Mouse (Mus musculus) stomach, postnatal 0 days (tissue): ENCODE measurements around the gene Olfr325. TPM values are rescaled to one million over a fixed set of nuclear protein-coding genes. Genes with fewer than 3 reads are reported as not detected.

Source experiments
- ATAC-seq: fragments of 200-750 bp; cut with Nextera tagmentation; 2 replicates; pipeline ENCODE4 v1.8.0; 2017; ENCODE audit not compliant: low FRiP score, low TSS enrichment
- DNase-seq: peaks from one replicate; pipeline ENCODE4 v3.0.0-alpha.2; 2016; ENCODE audit warnings: low spot score
- H3K27ac ChIP-seq: fragments of 300-500 bp; sonication (generic); replicated peaks from 2 replicates; pipeline ENCODE4 v1.5.1; 2014; ENCODE audit warnings: mild to moderate bottlenecking, control low read depth
- H3K27me3 ChIP-seq: fragments of 300-500 bp; sonication (generic); 2 replicates; pipeline ENCODE4 v1.6.1; 2014; ENCODE audit warnings: low read length; ENCODE audit not compliant: control insufficient read depth, insufficient read depth
- H3K36me3 ChIP-seq: fragments of 300-500 bp; sonication (generic); 2 replicates; pipeline ENCODE4 v1.6.1; 2014; ENCODE audit warnings: low read length, mixed read lengths; ENCODE audit not compliant: control insufficient read depth, insufficient read depth
- H3K4me1 ChIP-seq: fragments of 300-500 bp; sonication (generic); replicated peaks from 2 replicates; pipeline ENCODE4 v1.6.1; 2014; ENCODE audit warnings: antibody characterized with exemption; ENCODE audit not compliant: control insufficient read depth, insufficient read depth
- H3K4me2 ChIP-seq: fragments of 300-500 bp; sonication (generic); replicated peaks from 2 replicates; pipeline ENCODE4 v1.6.1; 2014; ENCODE audit warnings: low read depth, mild to moderate bottlenecking, control low read depth, moderate library complexity
- H3K4me3 ChIP-seq: fragments of 300-500 bp; sonication (generic); 2 replicates; pipeline ENCODE4 v1.5.1; 2014; ENCODE audit warnings: low read depth, low read length, control low read depth
- H3K9ac ChIP-seq: fragments of 300-500 bp; sonication (generic); 2 replicates; pipeline ENCODE4 v1.6.1; 2014; ENCODE audit warnings: mild to moderate bottlenecking, low read length, control low read depth, mixed read lengths
- H3K9me3 ChIP-seq: fragments of 300-500 bp; sonication (generic); 2 replicates; pipeline ENCODE4 v1.6.1; 2016; ENCODE audit warnings: low read length; ENCODE audit not compliant: control insufficient read depth
- CTCF ChIP-seq: IDR thresholded peaks from 2 replicates; pipeline ENCODE4 v1.5.1; 2016; ENCODE audit warnings: antibody characterized with exemption, low read depth, mild to moderate bottlenecking, moderate library complexity
- EP300 ChIP-seq: optimal IDR thresholded peaks from 2 replicates; pipeline ENCODE3; 2016; ENCODE audit warnings: antibody characterized with exemption
- whole genome bisulfite sequencing: fragments of 180-500 bp; shearing (Covaris S2); extraction: QIAGEN DNeasy Blood & Tissue Kit; methylation state at CpG from one replicate; pipeline ENCODE4 v1.1.7; 2014; 5-methylcytosine and 5-hydroxymethylcytosine counted together
- polyA plus RNA-seq: library from polyadenylated mRNA; unstranded; fragments of >200 nt; fragmentation: Nextera tagmentation; extraction: Ambion mirVana; gene quantifications from 2 replicates; pipeline ENCODE4 v1.2.1, GENCODE M21; 2015

Gene Olfr325
- polyA plus RNA-seq, 1 experiment from 2014 or later: not detected

- Histone ChIP-seq H3K9me3 (no peaks in the 10 kb centered on the region), H3K4me3 (no peak within 1 kb of the TSS), H3K36me3 (no peaks in the 10 kb centered on the region), H3K4me2 (no peak within 1 kb of the TSS), H3K9ac (no peak within 1 kb of the TSS), H3K27me3 (no peaks in the 10 kb centered on the region), H3K27ac (no peak within 1 kb of the TSS), H3K4me1 (no peaks in the 10 kb centered on the region)
- no peak for TF ChIP-seq EP300
- TF ChIP-seq CTCF: no peak
- ATAC-seq (no peak), DNase-seq (no peak)
- WGBS: 87% methylated on average over 4 of the region's 4 CpGs
Observed at GRCm38 (mm10) chr11:58615975-58616374, 38.4 kb downstream of the Olfr325 start, which contains the start of gene 2210407C18Rik. TSS of gene 2210407C18Rik (minus strand) at chr11:58616075.

DNA sequence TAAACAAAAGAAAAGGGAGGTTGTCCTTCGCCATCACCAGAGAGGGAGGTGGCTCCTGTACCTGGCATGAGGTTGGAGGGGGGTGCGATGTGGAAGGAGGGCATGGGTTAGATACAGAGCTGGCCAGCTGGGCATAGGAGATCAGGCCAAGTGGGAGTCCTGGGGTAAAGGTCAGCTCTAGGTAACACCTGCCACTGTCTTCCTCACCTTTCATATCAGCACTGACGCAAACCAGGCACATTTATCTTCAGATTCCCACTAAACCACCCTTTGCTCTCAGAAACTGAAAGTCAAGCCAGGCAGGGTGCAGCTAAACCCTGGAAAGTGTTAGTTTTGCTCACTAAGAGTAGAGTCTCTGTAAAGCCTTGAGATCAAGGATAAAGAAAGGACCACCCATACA is 40.8 kb downstream of the Olfr325 start:
- TF ChIP-seq EP300: no peak
- H3K4me1 ChIP-seq: no peaks in the 10 kb centered on the region
- no peaks in the 10 kb centered on the region for H3K36me3 ChIP-seq
- WGBS: 47% methylated on average over 3 of the region's 3 CpGs
- H3K27me3 ChIP-seq: no peaks in the 10 kb centered on the region
- peak; percentile 84 for DNase-seq
- ATAC-seq: peak; percentile 92
- H3K4me3 ChIP-seq: no peak overlapping the region
- H3K4me2 ChIP-seq: no peak overlapping the region
- no peaks in the 10 kb centered on the region for H3K9me3 ChIP-seq
- 0 out of 2 replicates have a peak overlapping the region, but pooled peaks have one; percentile 30 for H3K27ac ChIP-seq
- H3K9ac ChIP-seq: no peak overlapping the region

DNA sequence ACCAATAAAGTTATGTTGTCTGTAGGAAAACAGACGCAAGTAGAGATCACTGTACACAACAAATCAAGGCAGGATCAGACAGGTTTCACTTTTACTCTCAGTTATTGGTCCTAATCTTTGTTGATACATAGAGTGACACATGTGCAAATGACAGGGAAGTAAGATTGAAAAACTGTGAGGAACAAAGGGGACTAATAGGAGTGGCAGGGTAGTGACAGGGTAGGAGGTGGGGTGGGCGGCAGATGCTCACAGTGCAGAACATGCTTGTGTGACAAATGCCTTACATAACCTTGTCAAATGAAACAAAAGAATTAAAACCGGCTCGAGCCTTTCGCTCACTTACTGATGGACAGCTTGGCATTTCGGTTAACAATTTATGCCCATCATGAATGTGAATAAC is 41.3 kb downstream of the Olfr325 start:
- no peaks in the 10 kb centered on the region for H3K4me1 ChIP-seq
- no peak overlapping the region for H3K4me2 ChIP-seq
- H3K4me3 ChIP-seq: no peak overlapping the region
- 0 out of 2 replicates have a peak overlapping the region, but pooled peaks have one; percentile 30 for H3K27ac ChIP-seq
- no peak overlapping the region for H3K9ac ChIP-seq
- H3K9me3 ChIP-seq: no peaks in the 10 kb centered on the region
- H3K27me3 ChIP-seq: no peaks in the 10 kb centered on the region
- DNase-seq (peak; percentile 44), ATAC-seq (peak; percentile 80)
- 52% methylated on average over 6 of the region's 6 CpGs for WGBS
- H3K36me3 ChIP-seq: no peaks in the 10 kb centered on the region
- TF ChIP-seq CTCF (no peak), EP300 (no peak)

DNA sequence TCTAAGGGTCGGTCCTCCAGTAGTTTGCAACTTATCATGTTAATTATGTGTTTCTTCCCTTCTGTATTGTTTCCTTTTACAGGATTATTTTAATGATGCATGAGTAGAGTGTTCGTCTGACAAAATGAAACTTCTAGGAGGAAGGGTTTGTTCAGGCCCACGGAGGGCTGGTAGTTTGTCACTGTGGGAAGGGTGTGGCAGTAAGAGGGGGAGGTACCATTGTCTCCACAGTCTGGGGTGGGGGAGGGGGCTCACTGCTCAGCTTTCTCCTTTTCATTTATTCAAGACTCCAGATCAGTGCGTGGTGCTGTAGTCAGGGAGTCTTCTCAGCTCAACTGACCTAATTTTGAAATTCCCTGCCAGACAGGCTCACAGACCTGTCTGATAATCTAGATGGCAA is 48.6 kb downstream of the Olfr325 start:
- TF ChIP-seq CTCF (no peak), EP300 (no peak)
- Histone ChIP-seq H3K9ac (no peak overlapping the region), H3K4me2 (no peak overlapping the region), H3K27me3 (no peaks in the 10 kb centered on the region), H3K4me3 (no peak overlapping the region), H3K36me3 (no peaks in the 10 kb centered on the region), H3K27ac (no peak overlapping the region), H3K9me3 (no peaks in the 10 kb centered on the region), H3K4me1 (no peaks in the 10 kb centered on the region)
- WGBS: 33% methylated on average over 4 of the region's 4 CpGs
- DNase-seq (no peak), ATAC-seq (no peak)

DNA sequence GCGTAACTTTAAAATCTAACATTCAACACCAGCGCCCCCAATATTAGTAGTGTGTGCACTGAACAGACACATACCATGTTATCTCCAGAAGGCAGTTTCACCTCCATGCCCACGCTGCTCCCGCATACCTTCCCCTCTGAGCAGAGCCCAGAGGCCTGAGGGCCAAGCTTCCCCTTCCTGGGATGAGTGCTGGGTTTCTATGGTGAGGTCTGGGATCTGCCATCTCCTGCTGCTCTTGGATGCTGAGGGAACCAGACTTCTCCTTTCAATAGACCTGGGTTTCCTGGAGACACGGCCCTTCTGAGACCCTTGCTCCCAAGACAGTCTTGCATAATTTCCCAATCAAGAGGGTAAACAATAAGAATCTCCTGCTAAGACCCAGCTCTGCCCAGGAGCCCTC is 52.9 kb downstream of the Olfr325 start, which contains the start of gene Olfr323:
Gene Olfr323, minus strand, starts transcription at position 101 of the 400 bp plus-strand sequence.
- no peaks in the 10 kb centered on the region for H3K4me1 ChIP-seq
- no peak within 1 kb of the TSS for H3K4me2 ChIP-seq
- no peak within 1 kb of the TSS for H3K4me3 ChIP-seq
- 61% methylated on average over 5 of the region's 5 CpGs for WGBS
- no peaks in the 10 kb centered on the region for H3K36me3 ChIP-seq
- ATAC-seq: no peak
- DNase-seq: no peak
- peak within 1 kb of the TSS; percentile 49; the same call in 1 of the 2 replicates for H3K27ac ChIP-seq
- H3K27me3 ChIP-seq: no peaks in the 10 kb centered on the region
- TF ChIP-seq CTCF: no peak
- no peak for TF ChIP-seq EP300
- H3K9me3 ChIP-seq: no peaks in the 10 kb centered on the region
- H3K9ac ChIP-seq: no peak within 1 kb of the TSS

Other genes starting within 250 kb of the Olfr325 start
- 76.0 and 78.4 TPM in 2 replicates for gene Zfp672, start 247.4 kb upstream of the Olfr325 start, polyA plus RNA-seq
- gene Sh3bp5l, start 247.0 kb upstream of the Olfr325 start, polyA plus RNA-seq: 33.6 and 34.1 TPM in 2 replicates
- 1,014 and 1,152 TPM in 2 replicates for gene Lypd8, start 198.7 kb upstream of the Olfr325 start, polyA plus RNA-seq
- gene 1810065E05Rik, start 156.6 kb upstream of the Olfr325 start, polyA plus RNA-seq: 1.6 and 3.3 TPM in 2 replicates
- not detected in 2 replicates for gene Gm12253, start 145.2 kb upstream of the Olfr325 start, polyA plus RNA-seq
- gene Lypd9, start 124.8 kb upstream of the Olfr325 start, polyA plus RNA-seq: not detected in 2 replicates
- not detected in 2 replicates for gene Olfr30, start 115.5 kb upstream of the Olfr325 start, polyA plus RNA-seq
- gene Olfr332, start 85.2 kb upstream of the Olfr325 start, polyA plus RNA-seq: not detected in 2 replicates
- gene Olfr331, start 75.2 kb upstream of the Olfr325 start, polyA plus RNA-seq: not detected in 2 replicates
- not detected in 2 replicates for gene Olfr330, start 42.9 kb upstream of the Olfr325 start, polyA plus RNA-seq
- not detected in 2 replicates for gene Olfr329-ps, start 31.3 kb upstream of the Olfr325 start, polyA plus RNA-seq
- 0.04 TPM in 1 of 2 replicates, not detected in the other for gene Olfr328, start 22.1 kb upstream of the Olfr325 start, polyA plus RNA-seq
- not detected in 2 replicates for gene Olfr224, start 7.2 kb upstream of the Olfr325 start, polyA plus RNA-seq
- not detected in 2 replicates for gene Olfr324, start 17.4 kb downstream of the Olfr325 start, polyA plus RNA-seq
- gene 2210407C18Rik, start 38.3 kb downstream of the Olfr325 start, polyA plus RNA-seq: 1,000 and 1,066 TPM in 2 replicates
- 0.29 and 0.46 TPM in 2 replicates for gene Olfr323, start 52.8 kb downstream of the Olfr325 start, polyA plus RNA-seq
- gene Trim58, start 62.7 kb downstream of the Olfr325 start, polyA plus RNA-seq: 1.5 and 1.9 TPM in 2 replicates
- not detected in 2 replicates for gene Olfr322, start 81.1 kb downstream of the Olfr325 start, polyA plus RNA-seq
- not detected in 2 replicates for gene Olfr320, start 103.4 kb downstream of the Olfr325 start, polyA plus RNA-seq
- gene Olfr319, start 121.4 kb downstream of the Olfr325 start, polyA plus RNA-seq: not detected in 2 replicates
- not detected in 2 replicates for gene Olfr318, start 146.3 kb downstream of the Olfr325 start, polyA plus RNA-seq
- 0.06 TPM in 1 of 2 replicates, not detected in the other for gene Olfr317, start 161.5 kb downstream of the Olfr325 start, polyA plus RNA-seq
- not detected in 2 replicates for gene Olfr316, start 175.0 kb downstream of the Olfr325 start, polyA plus RNA-seq
- not detected in 2 replicates for gene Olfr315, start 195.5 kb downstream of the Olfr325 start, polyA plus RNA-seq
- not detected in 2 replicates for gene Olfr314, start 205.2 kb downstream of the Olfr325 start, polyA plus RNA-seq
- gene Fam183b, start 224.2 kb downstream of the Olfr325 start, polyA plus RNA-seq: 3.1 and 3.7 TPM in 2 replicates
- not detected in 2 replicates for gene Olfr313, start 237.3 kb downstream of the Olfr325 start, polyA plus RNA-seq